Mouse (Mus musculus): ENCODE data around the gene Mfsd4a.

The Mfsd4a gene

GRCm38 (mm10) chr1:132065475-132066172, 2.2 kb downstream of the Mfsd4a start:
- DNase-seq, result no peak

GRCm38 (mm10) chr1:132065001-132065400, 2.9 kb downstream of the Mfsd4a start:
- DNase-seq, result no peak

GRCm38 (mm10) chr1:132063096-132063495, 4.8 kb downstream of the Mfsd4a start:
- DNase-seq, result no peak

GRCm38 (mm10) chr1:132061750-132062541, 5.9 kb downstream of the Mfsd4a start:
- DNase-seq, result no peak

- no peak for DNase-seq
Observed at GRCm38 (mm10) chr1:132060036-132060769, 7.7 kb downstream of the Mfsd4a start.

GRCm38 (mm10) chr1:132058558-132058957, 9.3 kb downstream of the Mfsd4a start:
- DNase-seq, result no peak

- no peak for DNase-seq
Observed at GRCm38 (mm10) chr1:132055054-132055664, 12.7 kb downstream of the Mfsd4a start.

- DNase-seq, result no peak
Observed at GRCm38 (mm10) chr1:132054387-132054786, 13.5 kb downstream of the Mfsd4a start.

GRCm38 (mm10) chr1:132051746-132052145, 16.1 kb downstream of the Mfsd4a start:
- DNase-seq, result no peak

- peak; percentile 86 for DNase-seq
Observed at GRCm38 (mm10) chr1:132046143-132046735, 21.6 kb downstream of the Mfsd4a start.

- no peak for DNase-seq
Observed at GRCm38 (mm10) chr1:132043759-132044158, 24.1 kb downstream of the Mfsd4a start.

GRCm38 (mm10) chr1:132040201-132040621, 27.7 kb downstream of the Mfsd4a start:
- DNase-seq, result no peak

- DNase-seq, result peak; percentile 45
Observed at GRCm38 (mm10) chr1:132038753-132039152, 29.1 kb downstream of the Mfsd4a start.

- DNase-seq, result no peak
Observed at GRCm38 (mm10) chr1:132037746-132038145, 30.1 kb downstream of the Mfsd4a start.

- no peak for DNase-seq
Observed at GRCm38 (mm10) chr1:132032172-132032571, 35.7 kb downstream of the Mfsd4a start.

GRCm38 (mm10) chr1:132030574-132030973, 37.3 kb downstream of the Mfsd4a start:
- peak; percentile 61 for DNase-seq

- no peak for DNase-seq
Observed at GRCm38 (mm10) chr1:132028413-132028812, 39.4 kb downstream of the Mfsd4a start.

- DNase-seq, result no peak
Observed at GRCm38 (mm10) chr1:132027978-132028377, 39.9 kb downstream of the Mfsd4a start.

- DNase-seq, result no peak
Observed at GRCm38 (mm10) chr1:132026925-132027646, 40.8 kb downstream of the Mfsd4a start.

GRCm38 (mm10) chr1:132022107-132022506, 45.8 kb downstream of the Mfsd4a start:
- no peak for DNase-seq

GRCm38 (mm10) chr1:132019876-132020275, 48.0 kb downstream of the Mfsd4a start:
- DNase-seq, result no peak

- DNase-seq, result no peak
Observed at GRCm38 (mm10) chr1:132016691-132017090, 51.2 kb downstream of the Mfsd4a start.

All from thymus, postnatal 4 days (tissue).